In genomic region chr6:99376721-99377120, GRCm38 (mm10) we compare ENCODE assay signal across 16 mouse cellular contexts.
A peak's percentile ranks its signal among the peaks of the same experiment; 100 is the strongest.
DNase-seq lines count a peak whose midpoint lies in the region; ATAC-seq and TF ChIP-seq lines count a peak whose summit lies in the region.
"Had no signal": no experiment of that assay in that cellular context is flagged by ENCODE, and none has a peak within 500 bp of the region (broad histone marks: within the 10 kb centered on the region; RNA-seq: fewer than 3 reads in every experiment).

No protein-coding gene starts in this region.

- WGBS in heart, embryonic 10.5 days = 81% methylated on average over 8 of the region's 8 CpGs
- WGBS in midbrain, embryonic 11.5 days = 83% methylated on average over 8 of the region's 8 CpGs
- 79% methylated on average over 8 of the region's 8 CpGs for WGBS in midbrain, postnatal 0 days
- 77% methylated on average over 8 of the region's 8 CpGs for WGBS in embryonic facial prominence, embryonic 14.5 days

- H3K9ac ChIP-seq in midbrain, embryonic 11.5 days (ENCODE audit: low read length) = no peak overlapping the region
- no peak overlapping the region for H3K9ac ChIP-seq in midbrain, postnatal 0 days (replicated peaks; ENCODE audit: low read length, poor library complexity, severe bottlenecking)
- H3K9ac ChIP-seq in embryonic facial prominence, embryonic 14.5 days (ENCODE audit: low read depth, low read length) = 0 out of 2 replicates have a peak overlapping the region, but pooled peaks have one; percentile 19
- H3K9ac ChIP-seq: intestine, embryonic 15.5 days; neural tube, embryonic 15.5 days had no signal

- H3K36me3 ChIP-seq in heart, embryonic 10.5 days = 0 out of 2 replicates have a peak, but pooled peaks cover 4% of the 10 kb centered on the region
- H3K36me3 ChIP-seq in midbrain, embryonic 11.5 days (ENCODE audit: control insufficient read depth, insufficient read depth, low read length) = no peaks in the 10 kb centered on the region
- no peaks in the 10 kb centered on the region for H3K36me3 ChIP-seq in midbrain, postnatal 0 days (ENCODE audit: insufficient read depth, low read length)
- H3K36me3 ChIP-seq in embryonic facial prominence, embryonic 14.5 days (ENCODE audit: control insufficient read depth, insufficient read depth, low read length) = no peaks in the 10 kb centered on the region
- H3K36me3 ChIP-seq: intestine, embryonic 15.5 days; neural tube, embryonic 15.5 days had no signal

- no peak for TF ChIP-seq CTCF in midbrain, postnatal 0 days (IDR thresholded peaks at IDR 0.05)

- DNase-seq in heart, embryonic 10.5 days (ENCODE audit: low spot score) = no peak
- DNase-seq in heart, adult 11 months = no peak
- DNase-seq in midbrain, embryonic 11.5 days (ENCODE audit: low spot score, missing footprints) = peak; percentile 75
- DNase-seq in midbrain, postnatal 0 days (ENCODE audit: low spot score) = no peak
- DNase-seq in embryonic facial prominence, embryonic 14.5 days (ENCODE audit: low spot score) = no peak
- DNase-seq in layer of hippocampus, postnatal 36 days = peak; percentile 19 to 29
- no peak for DNase-seq in lung, postnatal 4 days
- DNase-seq in right cerebral cortex, postnatal 25 days = no peak
- DNase-seq: adrenal gland, postnatal 10 days; heart, postnatal 4 days; kidney, postnatal 10 days; right cerebral cortex, adult 18-20 months had no signal

- H3K4me3 ChIP-seq in heart, embryonic 10.5 days = no peak overlapping the region
- H3K4me3 ChIP-seq in midbrain, embryonic 11.5 days (ENCODE audit: low read depth, low read length) = no peak overlapping the region
- H3K4me3 ChIP-seq in midbrain, postnatal 0 days (ENCODE audit: low read depth, low read length) = no peak overlapping the region
- H3K4me3 ChIP-seq in embryonic facial prominence, embryonic 14.5 days (ENCODE audit: low read depth, low read length) = no peak overlapping the region
- H3K4me3 ChIP-seq: intestine, embryonic 15.5 days; neural tube, embryonic 15.5 days had no signal

- H3K9me3 ChIP-seq in heart, embryonic 10.5 days = no peaks in the 10 kb centered on the region
- no peaks in the 10 kb centered on the region for H3K9me3 ChIP-seq in midbrain, embryonic 11.5 days (ENCODE audit: control insufficient read depth, low read length)
- no peaks in the 10 kb centered on the region for H3K9me3 ChIP-seq in midbrain, postnatal 0 days (ENCODE audit: low read length)
- H3K9me3 ChIP-seq in embryonic facial prominence, embryonic 14.5 days (ENCODE audit: control insufficient read depth, low read length) = no peaks in the 10 kb centered on the region
- H3K9me3 ChIP-seq: G1E; intestine, embryonic 15.5 days; neural tube, embryonic 15.5 days had no signal

- H3K27me3 ChIP-seq in heart, embryonic 10.5 days (ENCODE audit: insufficient read depth, poor library complexity, severe bottlenecking) = no peaks in the 10 kb centered on the region
- no peaks in the 10 kb centered on the region for H3K27me3 ChIP-seq in midbrain, embryonic 11.5 days (ENCODE audit: control insufficient read depth, insufficient read depth, low read length)
- no peaks in the 10 kb centered on the region for H3K27me3 ChIP-seq in midbrain, postnatal 0 days (ENCODE audit: insufficient read depth, low read length)
- no peaks in the 10 kb centered on the region for H3K27me3 ChIP-seq in embryonic facial prominence, embryonic 14.5 days (replicated peaks; ENCODE audit: control insufficient read depth, insufficient read depth, low read length)
- H3K27me3 ChIP-seq: intestine, embryonic 15.5 days had no signal

- no peak for ATAC-seq in midbrain, embryonic 11.5 days (ENCODE audit: low FRiP score)
- no peak for ATAC-seq in midbrain, postnatal 0 days (ENCODE audit: low FRiP score)
- no peak for ATAC-seq in embryonic facial prominence, embryonic 14.5 days (ENCODE audit: low read depth)
- ATAC-seq: intestine, embryonic 15.5 days; lung, postnatal 0 days had no signal

- peaks cover 37% of the 10 kb centered on the region for H3K4me1 ChIP-seq in heart, embryonic 10.5 days
- H3K4me1 ChIP-seq in midbrain, embryonic 11.5 days (ENCODE audit: control insufficient read depth, insufficient read depth, low read length) = peaks cover 4% of the 10 kb centered on the region
- H3K4me1 ChIP-seq in midbrain, postnatal 0 days (ENCODE audit: insufficient read depth, low read length) = peaks cover 6% of the 10 kb centered on the region; the same call in 1 of the 2 replicates
- H3K4me1 ChIP-seq in embryonic facial prominence, embryonic 14.5 days (ENCODE audit: control insufficient read depth, insufficient read depth, low read length) = peaks cover 15% of the 10 kb centered on the region

- no peak overlapping the region for H3K4me2 ChIP-seq in midbrain, embryonic 11.5 days
- H3K4me2 ChIP-seq in midbrain, postnatal 0 days (ENCODE audit: low read depth, low read length, poor library complexity, severe bottlenecking) = no peak overlapping the region; the same call in 1 of the 2 replicates
- no peak overlapping the region for H3K4me2 ChIP-seq in embryonic facial prominence, embryonic 14.5 days (ENCODE audit: low read depth, low read length)
- H3K4me2 ChIP-seq: intestine, embryonic 15.5 days; neural tube, embryonic 15.5 days had no signal

- H3K27ac ChIP-seq in heart, embryonic 10.5 days = peak overlapping the region; percentile 47; the same call in 1 of the 2 replicates
- H3K27ac ChIP-seq in midbrain, embryonic 11.5 days (ENCODE audit: low read depth, low read length) = no peak overlapping the region
- H3K27ac ChIP-seq in midbrain, postnatal 0 days (ENCODE audit: low read depth, low read length) = no peak overlapping the region
- no peak overlapping the region for H3K27ac ChIP-seq in embryonic facial prominence, embryonic 14.5 days (replicated peaks; ENCODE audit: low read depth, low read length)
- H3K27ac ChIP-seq: intestine, embryonic 15.5 days; neural tube, embryonic 15.5 days had no signal

Comparison
In these comparisons a context has a peak if more than half of its experiments do, and no peak if none do; other contexts are left out.
1. DNase-seq: peak in midbrain, embryonic 11.5 days (single experiment) and layer of hippocampus, postnatal 36 days (2 of 2); none in heart, embryonic 10.5 days (single experiment), heart, adult 11 months (single experiment), midbrain, postnatal 0 days (single experiment), embryonic facial prominence, embryonic 14.5 days (single experiment), lung, postnatal 4 days (0 of 2) and right cerebral cortex, postnatal 25 days (single experiment).